Mouse (Mus musculus): ENCODE results near the gene 4931440F15Rik.
A peak's percentile ranks its signal among the peaks of the same experiment; 100 is the strongest.

- TF ChIP-seq CTCF (IDR thresholded peaks at IDR 0.05; ENCODE audit: low read depth) (peak; percentile 75), EP300 (optimal IDR thresholded peaks at IDR 0.05) (no peak)
Observed at GRCm38 (mm10) chr11:29861750-29862397, 36.4 kb upstream of the 4931440F15Rik start.

All from stomach, postnatal 0 days (tissue).